8 mouse cellular contexts compared by ENCODE assay signal in the genomic region with DNA sequence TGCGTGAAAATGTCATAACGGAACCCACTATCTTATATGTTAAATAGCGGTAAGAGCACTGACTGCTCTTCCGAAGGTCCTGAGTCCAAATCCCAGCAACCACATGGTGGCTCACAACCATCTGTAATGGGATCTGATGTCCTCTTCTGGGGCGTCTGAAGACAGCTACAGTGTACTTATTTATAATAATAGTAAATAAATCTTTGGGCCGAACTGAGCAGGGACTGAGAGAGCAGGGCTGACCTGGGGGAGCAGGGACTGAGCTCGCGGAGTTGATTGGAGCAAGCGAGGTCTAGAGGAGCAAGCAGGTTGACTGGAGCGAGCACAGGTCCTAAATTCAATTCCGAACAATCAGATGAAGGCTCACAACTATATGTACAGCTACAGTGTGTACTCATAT. TPM values are rescaled to one million over a fixed set of nuclear protein-coding genes. Genes with fewer than 3 reads are reported as not detected.
A peak's percentile ranks its signal among the peaks of the same experiment; 100 is the strongest.
DNase-seq lines count a peak whose midpoint lies in the region; ATAC-seq and TF ChIP-seq lines count a peak whose summit lies in the region.
"Not testable (repeated sequence)": the region's sequence is repeated elsewhere in the genome, so short reads cannot be mapped to it uniquely, and the experiment has no call there.

No protein-coding gene starts in this region.

- peak overlapping the region; percentile 17; the same call in 1 of the 2 replicates for H3K4me3 ChIP-seq in E14TG2a.4 (replicated peaks; ENCODE audit: low read length)
- H3K4me3 ChIP-seq in forebrain, embryonic 12.5 days (replicated peaks) = peak overlapping the region; percentile 50
- peak overlapping the region; percentile 45 for H3K4me3 ChIP-seq in heart, embryonic 16.5 days (ENCODE audit: low read length)
- peak overlapping the region; percentile 33; the same call in 1 of the 2 replicates for H3K4me3 ChIP-seq in intestine, embryonic 16.5 days (ENCODE audit: low read length)
- H3K4me3 ChIP-seq in limb, embryonic 15.5 days = peak overlapping the region; percentile 56
- peak overlapping the region; percentile 91 for H3K4me3 ChIP-seq in megakaryocyte, embryonic 14.5 days (replicated peaks)
- 0 out of 2 replicates have a peak overlapping the region, but pooled peaks have one; percentile 22 for H3K4me3 ChIP-seq in small intestine, adult 2 months (ENCODE audit: low read depth, low read length)

- ATAC-seq in forebrain, embryonic 12.5 days (ENCODE audit: low FRiP score); heart, embryonic 16.5 days (replicated peaks; ENCODE audit: extremely low read depth, insufficient read depth, low FRiP score); limb, embryonic 15.5 days (ENCODE audit: insufficient number of reproducible peaks, low FRiP score, low TSS enrichment, low read depth): not testable (repeated sequence)
- peak; percentile 37; the same call in 1 of the 2 replicates for ATAC-seq in intestine, embryonic 16.5 days

- not testable (repeated sequence) for H3K27me3 ChIP-seq in E14TG2a.4 (ENCODE audit: insufficient read depth, low read length); forebrain, embryonic 12.5 days; heart, embryonic 16.5 days (ENCODE audit: control insufficient read depth, insufficient read depth, low read length); intestine, embryonic 16.5 days (replicated peaks; ENCODE audit: control insufficient read depth, insufficient read depth, low read length); limb, embryonic 15.5 days; megakaryocyte, embryonic 14.5 days (replicated peaks); small intestine, adult 2 months (ENCODE audit: control insufficient read depth, insufficient read depth, low read length)

- 53% methylated on average over 11 of the region's 11 CpGs for WGBS in forebrain, embryonic 12.5 days
- WGBS in heart, embryonic 16.5 days = 33% methylated on average over 11 of the region's 11 CpGs
- 37% methylated on average over 11 of the region's 11 CpGs for WGBS in intestine, embryonic 16.5 days
- WGBS in limb, embryonic 15.5 days = 45% methylated on average over 11 of the region's 11 CpGs
- WGBS in small intestine, adult 2 months = 29% methylated on average over 11 of the region's 11 CpGs

- H3K4me1 ChIP-seq in E14TG2a.4 (replicated peaks; ENCODE audit: low read depth, low read length); forebrain, embryonic 12.5 days; heart, embryonic 16.5 days (ENCODE audit: control insufficient read depth, insufficient read depth, low read length); intestine, embryonic 16.5 days (ENCODE audit: control insufficient read depth, insufficient read depth, low read length); limb, embryonic 15.5 days; small intestine, adult 2 months (ENCODE audit: control insufficient read depth, insufficient read depth, insufficient read length, low read length): not testable (repeated sequence)
- H3K4me1 ChIP-seq in megakaryocyte, embryonic 14.5 days = peaks cover 14% of the 10 kb centered on the region

- not testable (repeated sequence) for TF ChIP-seq POLR2A in small intestine, adult 2 months (IDR thresholded peaks at IDR 0.05; ENCODE audit: low read depth, low read length)

- H3K36me3 ChIP-seq in E14TG2a.4 (ENCODE audit: insufficient read depth, low read length) = peaks cover 24% of the 10 kb centered on the region
- not testable (repeated sequence) for H3K36me3 ChIP-seq in forebrain, embryonic 12.5 days (replicated peaks); heart, embryonic 16.5 days (ENCODE audit: control insufficient read depth, insufficient read depth); intestine, embryonic 16.5 days (ENCODE audit: control insufficient read depth, insufficient read depth, low read length); limb, embryonic 15.5 days; small intestine, adult 2 months (ENCODE audit: control insufficient read depth, insufficient read depth, low read length)
- H3K36me3 ChIP-seq in megakaryocyte, embryonic 14.5 days (replicated peaks; ENCODE audit: low read length) = peaks cover 11% of the 10 kb centered on the region

- not testable (repeated sequence) for H3K27ac ChIP-seq in forebrain, embryonic 12.5 days; intestine, embryonic 16.5 days (ENCODE audit: low read length); limb, embryonic 15.5 days; small intestine, adult 2 months (ENCODE audit: insufficient read depth, low read depth, low read length)
- H3K27ac ChIP-seq in heart, embryonic 16.5 days (ENCODE audit: low read length) = peak overlapping the region; percentile 35

- TF ChIP-seq CTCF in E14TG2a.4 (conservative IDR thresholded peaks at IDR 0.05; ENCODE audit: low read length); small intestine, adult 2 months (IDR thresholded peaks at IDR 0.05; ENCODE audit: extremely low read depth, insufficient read length, insufficient replicate concordance, low read depth, low read length): not testable (repeated sequence)

- H3K9ac ChIP-seq in forebrain, embryonic 12.5 days; intestine, embryonic 16.5 days (ENCODE audit: low read depth, low read length); limb, embryonic 15.5 days: not testable (repeated sequence)
- peak overlapping the region; percentile 41 for H3K9ac ChIP-seq in heart, embryonic 16.5 days (ENCODE audit: low read length)

- H3K4me2 ChIP-seq in forebrain, embryonic 12.5 days = peak overlapping the region; percentile 43
- H3K4me2 ChIP-seq in heart, embryonic 16.5 days (ENCODE audit: low read depth, low read length) = peak overlapping the region; percentile 61
- peak overlapping the region; percentile 46; the same call in 1 of the 2 replicates for H3K4me2 ChIP-seq in intestine, embryonic 16.5 days (ENCODE audit: low read depth, low read length)
- peak overlapping the region; percentile 45 for H3K4me2 ChIP-seq in limb, embryonic 15.5 days

- H3K9me3 ChIP-seq in E14TG2a.4 (ENCODE audit: low read length); forebrain, embryonic 12.5 days; heart, embryonic 16.5 days (replicated peaks; ENCODE audit: control insufficient read depth, low read length); intestine, embryonic 16.5 days (ENCODE audit: control insufficient read depth, low read length); limb, embryonic 15.5 days; megakaryocyte, embryonic 14.5 days: not testable (repeated sequence)

- peak; percentile 16 to 31 for DNase-seq in cerebellum, postnatal 14 days

RNA-seq across cellular contexts. Expression of a gene that starts 0.7 kb away (rescaled TPM):
- polyA plus RNA-seq in forebrain, embryonic 12.5 days (2016; fragmentation: Nextera tagmentation; extraction: Ambion mirVana) = 69.0 and 69.4 TPM in 2 replicates
- 62.7 and 63.6 TPM in 2 replicates for polyA plus RNA-seq in heart, embryonic 16.5 days (2015; fragmentation: Nextera tagmentation; extraction: Ambion mirVana)
- polyA plus RNA-seq in intestine, embryonic 16.5 days (2015; fragmentation: Nextera tagmentation; extraction: Ambion mirVana) = 62.7 and 65.6 TPM in 2 replicates
- 54.2 and 55.2 TPM in 2 replicates for polyA plus RNA-seq in limb, embryonic 15.5 days (2015; fragmentation: Nextera tagmentation; extraction: Ambion mirVana)
- polyA plus RNA-seq in megakaryocyte, embryonic 14.5 days (2012; ENCODE audit: insufficient read depth, low replicate concordance) = 2.8 and 7.3 TPM in 2 replicates
- polyA plus RNA-seq in small intestine, adult 2 months (2012; rRNA removed) = 4.7 and 8.1 TPM in 2 replicates

Comparison
In these comparisons a context has a peak if more than half of its experiments do, and no peak if none do; other contexts are left out.
1. H3K4me3 ChIP-seq: peak in every context shown above with its lines; median percentile 91 in megakaryocyte, embryonic 14.5 days; 56 in limb, embryonic 15.5 days; 50 in forebrain, embryonic 12.5 days; 45 in heart, embryonic 16.5 days; 33 in intestine, embryonic 16.5 days; 22 in small intestine, adult 2 months; 17 in E14TG2a.4.